Mouse (Mus musculus) forebrain, embryonic 16.5 days (tissue): ENCODE results near the gene Inka1. TPM values are rescaled to one million over a fixed set of nuclear protein-coding genes. Genes with fewer than 3 reads are reported as not detected.

Experiments
- ATAC-seq: fragments of 200-750 bp; cut with Nextera tagmentation; 2 replicates; pipeline ENCODE4 v1.8.0; 2017; ENCODE audit warnings: mild to moderate bottlenecking, moderate library complexity
- H3K27ac ChIP-seq: fragments of 300-500 bp; sonication (generic); 2 replicates; pipeline ENCODE4 v1.5.1; 2014; ENCODE audit warnings: low read length, control low read depth
- H3K27me3 ChIP-seq: fragments of 300-500 bp; sonication (generic); replicated peaks from 2 replicates; pipeline ENCODE4 v1.6.1; 2014; ENCODE audit warnings: low read length; ENCODE audit not compliant: control insufficient read depth, insufficient read depth
- H3K36me3 ChIP-seq: fragments of 300-500 bp; sonication (generic); 2 replicates; pipeline ENCODE4 v1.6.1; 2014; ENCODE audit not compliant: control insufficient read depth, insufficient read depth
- H3K4me1 ChIP-seq: fragments of 300-500 bp; sonication (generic); replicated peaks from 2 replicates; pipeline ENCODE4 v1.6.1; 2014; ENCODE audit warnings: low read length; ENCODE audit not compliant: control insufficient read depth, insufficient read depth
- H3K4me2 ChIP-seq: fragments of 300-500 bp; sonication (generic); 2 replicates; pipeline ENCODE4 v1.6.1; 2014; ENCODE audit warnings: mild to moderate bottlenecking, low read length, control low read depth
- H3K4me3 ChIP-seq: fragments of 300-500 bp; sonication (generic); replicated peaks from 2 replicates; pipeline ENCODE4 v1.5.1; 2014; ENCODE audit warnings: mild to moderate bottlenecking, low read length, control low read depth
- H3K9ac ChIP-seq: fragments of 300-500 bp; sonication (generic); replicated peaks from 2 replicates; pipeline ENCODE4 v1.6.1; 2014; ENCODE audit warnings: low read depth, low read length, control low read depth
- H3K9me3 ChIP-seq: fragments of 300-500 bp; sonication (generic); 2 replicates; pipeline ENCODE4 v1.6.1; 2016; ENCODE audit warnings: low read length; ENCODE audit not compliant: control insufficient read depth
- WGBS: fragments of 180-500 bp; shearing (Covaris S2); extraction: QIAGEN DNeasy Blood & Tissue Kit; methylation state at CpG from one replicate; pipeline ENCODE4 v1.1.7; 2014; 5-methylcytosine and 5-hydroxymethylcytosine counted together
- polyA plus RNA-seq: library from polyadenylated mRNA; unstranded; fragments of >200 nt; fragmentation: Nextera tagmentation; extraction: Ambion mirVana; gene quantifications from 2 replicates; pipeline ENCODE4 v1.2.1, GENCODE M21; 2015

Gene Inka1
- polyA plus RNA-seq, 1 experiment from 2014 or later, result 12.8 TPM

GRCm38 (mm10) chr9:108008041-108008440, 22.4 kb upstream of the Inka1 start:
- Histone ChIP-seq H3K27ac (no peak overlapping the region), H3K9ac (no peak overlapping the region), H3K9me3 (no peaks in the 10 kb centered on the region), H3K4me2 (no peak overlapping the region), H3K4me3 (no peak overlapping the region), H3K4me1 (peaks cover 18% of the 10 kb centered on the region), H3K27me3 (no peaks in the 10 kb centered on the region), H3K36me3 (no peaks in the 10 kb centered on the region; the same call in 1 of the 2 replicates)
- WGBS, result 94% methylated on average over 5 of the region's 5 CpGs
- no peak for ATAC-seq

DNA sequence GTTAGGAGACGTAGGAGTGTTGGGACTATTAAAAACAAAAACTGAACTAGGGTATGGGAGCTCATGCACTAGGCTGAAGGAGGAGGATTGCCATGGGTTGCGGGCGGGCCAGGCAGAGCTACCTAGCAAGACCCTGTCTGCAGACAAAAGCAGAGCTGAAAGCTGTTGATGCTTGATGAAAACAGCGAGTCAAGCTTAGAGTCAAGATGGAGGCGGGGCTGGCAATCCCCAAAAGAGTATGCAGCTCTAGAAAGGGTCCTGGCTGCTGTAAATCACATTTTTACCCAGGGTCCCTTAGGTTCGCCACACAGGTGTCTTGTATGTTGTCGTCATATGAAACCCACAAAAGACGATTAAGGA, 17.8 kb upstream of the Inka1 start:
- 10% methylated on average over 8 of the region's 8 CpGs for whole genome bisulfite sequencing
- Histone ChIP-seq H3K9ac (peak overlapping the region; percentile 98), H3K27me3 (no peaks in the 10 kb centered on the region; the same call in 1 of the 2 replicates), H3K4me3 (peak overlapping the region; percentile 88), H3K27ac (peak overlapping the region; percentile 94), H3K4me1 (peaks cover 25% of the 10 kb centered on the region), H3K4me2 (peak overlapping the region; percentile 88), H3K36me3 (no peaks in the 10 kb centered on the region), H3K9me3 (no peaks in the 10 kb centered on the region)
- no peak for ATAC-seq

DNA sequence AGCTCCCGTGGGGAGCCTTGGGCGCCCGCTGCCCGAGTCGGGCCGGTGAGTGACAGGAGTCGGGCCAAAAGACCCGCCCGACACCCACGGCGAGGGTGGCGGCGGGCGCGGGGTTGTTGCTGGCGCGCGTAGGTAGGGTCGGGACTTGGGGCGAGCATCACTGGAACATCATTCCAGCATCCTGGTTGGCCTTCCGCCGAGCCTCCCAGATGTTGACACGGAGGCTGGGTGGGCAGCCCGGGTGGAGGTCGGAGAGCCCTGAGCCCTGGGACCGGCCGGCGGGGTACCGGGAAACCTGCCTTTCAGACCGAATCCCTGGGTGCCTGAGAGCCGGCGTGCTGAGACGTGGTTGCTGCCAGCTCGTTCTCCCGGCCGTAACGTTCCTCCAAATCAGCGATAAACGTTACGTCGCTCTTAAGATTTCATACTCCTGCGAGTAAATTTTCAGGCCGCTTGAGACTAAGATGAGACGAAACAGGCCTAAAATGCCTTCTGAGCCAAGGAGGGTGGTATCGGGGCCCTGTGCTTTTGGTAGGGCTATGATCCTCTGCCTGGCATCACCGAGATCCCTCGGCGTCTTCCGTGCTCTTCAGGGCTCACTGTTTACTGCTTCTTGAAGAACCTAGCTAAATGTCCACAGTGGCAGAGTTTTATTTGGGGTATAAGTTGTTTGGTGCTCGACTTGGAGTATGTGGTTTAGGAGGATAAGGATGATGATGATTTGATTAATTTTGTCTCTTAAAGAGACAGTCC, 17.3 kb upstream of the Inka1 start:
- peak; percentile 44 for ATAC-seq
- H3K27me3 ChIP-seq, result no peaks in the 10 kb centered on the region; the same call in 1 of the 2 replicates
- 0% methylated on average over 50 of the region's 50 CpGs for WGBS
- peak overlapping the region; percentile 88 for H3K4me2 ChIP-seq
- H3K4me1 ChIP-seq, result peaks cover 25% of the 10 kb centered on the region
- H3K9me3 ChIP-seq, result no peaks in the 10 kb centered on the region
- peak overlapping the region; percentile 98 for H3K9ac ChIP-seq
- no peaks in the 10 kb centered on the region for H3K36me3 ChIP-seq
- H3K27ac ChIP-seq, result peak overlapping the region; percentile 94
- H3K4me3 ChIP-seq, result peak overlapping the region; percentile 88

GRCm38 (mm10) chr9:108001922-108002770, 16.5 kb upstream of the Inka1 start, which contains the start of gene Ip6k1:
Gene Ip6k1 (plus strand): TSS chr9:108002501.
- Histone ChIP-seq H3K4me2 (peak within 1 kb of the TSS; percentile 88), H3K27ac (peak within 1 kb of the TSS; percentile 94), H3K4me1 (peaks cover 25% of the 10 kb centered on the region), H3K4me3 (peak within 1 kb of the TSS; percentile 88), H3K36me3 (no peaks in the 10 kb centered on the region), H3K9ac (peak within 1 kb of the TSS; percentile 98), H3K27me3 (no peaks in the 10 kb centered on the region; the same call in 1 of the 2 replicates), H3K9me3 (no peaks in the 10 kb centered on the region)
- ATAC-seq, result peak; percentile 100
- WGBS, result under 1% methylated on average over 51 of the region's 51 CpGs

GRCm38 (mm10) chr9:107996049-107996448, 10.4 kb upstream of the Inka1 start, which contains the start of gene Gm20662:
Gene Gm20662 (plus strand): TSS chr9:107996349.
- WGBS, result 91% methylated on average over 5 of the region's 5 CpGs
- Histone ChIP-seq H3K4me3 (no peak within 1 kb of the TSS), H3K36me3 (no peaks in the 10 kb centered on the region), H3K4me1 (no peaks in the 10 kb centered on the region), H3K9ac (no peak within 1 kb of the TSS), H3K4me2 (no peak within 1 kb of the TSS), H3K27me3 (no peaks in the 10 kb centered on the region; the same call in 1 of the 2 replicates), H3K27ac (no peak within 1 kb of the TSS), H3K9me3 (no peaks in the 10 kb centered on the region)
- ATAC-seq, result no peak

GRCm38 (mm10) chr9:107995513-107995912, 9.8 kb upstream of the Inka1 start:
- 94% methylated on average over 21 of the region's 21 CpGs for WGBS
- Histone ChIP-seq H3K4me3 (no peak overlapping the region), H3K36me3 (no peaks in the 10 kb centered on the region), H3K27ac (no peak overlapping the region), H3K9me3 (no peaks in the 10 kb centered on the region), H3K27me3 (no peaks in the 10 kb centered on the region; the same call in 1 of the 2 replicates), H3K4me1 (no peaks in the 10 kb centered on the region), H3K9ac (no peak overlapping the region), H3K4me2 (no peak overlapping the region)
- ATAC-seq, result no peak

DNA sequence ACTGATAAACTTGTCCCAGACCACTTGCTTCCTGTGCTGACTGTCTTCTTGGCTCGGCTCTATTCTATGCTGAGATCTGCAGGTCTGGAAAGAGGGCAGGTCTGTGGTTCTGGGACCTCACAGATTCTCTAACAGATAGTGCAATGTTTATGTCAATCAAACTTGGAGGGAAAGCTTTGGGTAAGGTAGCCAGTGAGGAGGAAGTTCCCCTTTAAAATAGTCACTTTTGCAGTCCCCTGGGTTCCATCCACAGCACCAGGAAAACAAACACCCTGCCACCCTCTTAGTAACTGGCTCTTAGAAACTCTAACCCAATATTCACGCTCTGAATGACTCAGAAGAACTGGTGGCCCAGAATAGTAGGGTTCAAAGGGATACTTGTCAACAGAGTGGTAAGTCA, 8.8 kb upstream of the Inka1 start:
- Histone ChIP-seq H3K27ac (no peak overlapping the region), H3K4me1 (no peaks in the 10 kb centered on the region), H3K4me3 (no peak overlapping the region), H3K27me3 (no peaks in the 10 kb centered on the region), H3K9me3 (no peaks in the 10 kb centered on the region), H3K9ac (no peak overlapping the region), H3K36me3 (no peaks in the 10 kb centered on the region), H3K4me2 (no peak overlapping the region)
- 68% methylated on average over 2 of the region's 2 CpGs for WGBS
- ATAC-seq, result no peak

DNA sequence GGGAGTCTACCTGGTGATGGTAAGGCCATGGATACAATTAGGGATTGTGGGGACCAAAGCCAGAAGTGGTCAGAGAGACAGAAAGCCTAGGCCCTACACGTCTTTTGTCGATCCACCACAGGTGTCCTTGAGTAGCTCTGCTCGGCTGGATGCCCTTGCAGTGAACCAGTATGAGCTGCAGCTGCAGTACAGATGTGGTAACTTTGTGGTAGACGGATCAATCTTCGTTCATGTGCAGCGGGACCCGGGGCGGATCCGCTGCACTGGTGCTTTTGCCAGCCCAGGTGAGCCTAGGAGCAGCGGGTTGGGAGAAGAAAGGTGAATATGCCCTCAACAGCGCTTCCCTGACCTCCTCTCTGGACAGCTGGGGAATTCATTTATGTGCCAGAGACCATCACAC, 7.3 kb upstream of the Inka1 start:
- Histone ChIP-seq H3K9ac (no peak overlapping the region), H3K4me3 (no peak overlapping the region), H3K4me2 (no peak overlapping the region), H3K36me3 (no peaks in the 10 kb centered on the region), H3K27ac (no peak overlapping the region), H3K9me3 (no peaks in the 10 kb centered on the region), H3K4me1 (no peaks in the 10 kb centered on the region), H3K27me3 (no peaks in the 10 kb centered on the region)
- no peak for ATAC-seq
- 80% methylated on average over 11 of the region's 11 CpGs for WGBS

GRCm38 (mm10) chr9:107992197-107992596, 6.5 kb upstream of the Inka1 start, which contains the start of gene Cdhr4:
Gene Cdhr4 (plus strand): TSS chr9:107992497.
- no peak for ATAC-seq
- no peaks in the 10 kb centered on the region for H3K4me1 ChIP-seq
- H3K36me3 ChIP-seq, result no peaks in the 10 kb centered on the region
- H3K27me3 ChIP-seq, result no peaks in the 10 kb centered on the region
- H3K9me3 ChIP-seq, result no peaks in the 10 kb centered on the region
- H3K4me3 ChIP-seq, result no peak within 1 kb of the TSS
- 68% methylated on average over 2 of the region's 2 CpGs for whole genome bisulfite sequencing
- H3K27ac ChIP-seq, result no peak within 1 kb of the TSS
- no peak within 1 kb of the TSS for H3K4me2 ChIP-seq
- H3K9ac ChIP-seq, result no peak within 1 kb of the TSS
